Comparison of ENCODE assay signal across 31 mouse cellular contexts in the genomic region with DNA sequence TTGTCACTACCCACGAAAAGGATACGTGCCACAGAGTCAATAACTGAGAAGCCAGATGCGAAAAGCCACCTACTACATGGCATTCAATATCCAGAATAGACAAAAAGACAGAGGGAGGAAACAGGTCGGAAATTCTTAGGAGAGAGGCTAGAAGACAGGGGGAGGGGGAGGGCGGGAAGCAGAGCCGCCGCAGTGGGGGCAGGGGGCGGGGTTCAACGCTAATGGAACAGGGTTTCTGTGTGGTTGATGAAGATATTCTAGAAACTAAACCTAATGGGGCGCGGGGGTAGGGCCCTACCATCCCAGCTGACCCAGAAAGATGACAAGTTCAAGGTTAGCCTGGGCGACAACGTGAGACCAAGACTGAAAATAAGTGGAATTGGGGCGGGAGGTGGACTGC. TPM values are rescaled to one million over a fixed set of nuclear protein-coding genes. Genes with fewer than 3 reads are reported as not detected.
DNase-seq lines count a peak whose midpoint lies in the region; ATAC-seq lines count a peak whose summit lies in the region.
"Had no signal": no experiment of that assay in that cellular context is flagged by ENCODE, and none has a peak within 500 bp of the region (broad histone marks: within the 10 kb centered on the region; RNA-seq: fewer than 3 reads in every experiment).

No protein-coding gene starts in this region.

- no peak overlapping the region for H3K4me3 ChIP-seq in heart, embryonic 12.5 days
- H3K4me3 ChIP-seq in embryonic facial prominence, embryonic 11.5 days (ENCODE audit: low read depth, low read length) = no peak overlapping the region
- H3K4me3 ChIP-seq: embryonic facial prominence, embryonic 15.5 days; hindbrain, embryonic 12.5 days; layer of hippocampus, adult 2 months; midbrain, embryonic 10.5 days; myocyte; neural tube, embryonic 13.5 days had no signal

- no peak for DNase-seq in heart, adult 9 months (ENCODE audit: low spot score in 2 of 2)
- peak; percentile 52 for DNase-seq in kidney, postnatal 10 days
- DNase-seq in kidney, adult 8-10 months = no peak
- DNase-seq in ES-CJ7 (ENCODE audit: low read depth, low spot score) = peak; percentile 47
- peak; percentile 42 for DNase-seq in embryonic facial prominence, embryonic 11.5 days (ENCODE audit: low spot score)
- DNase-seq in spleen, postnatal 4 days (ENCODE audit: low spot score in 2 of 2) = no peak
- DNase-seq: adrenal gland, adult 8-10 months; cerebellum, adult 18-20 months; cerebellum, postnatal 14 days; embryo, embryonic 11 days; gastrocnemius, postnatal 10 days; heart, postnatal 14 days; right cerebral cortex, adult 18-20 months; right cerebral cortex, postnatal 4 days; thymus, adult 18-20 months; thymus, postnatal 36 days had no signal

- no peaks in the 10 kb centered on the region for H3K27me3 ChIP-seq in heart, embryonic 12.5 days (replicated peaks)
- no peaks in the 10 kb centered on the region for H3K27me3 ChIP-seq in embryonic facial prominence, embryonic 11.5 days (ENCODE audit: control insufficient read depth, insufficient read depth, low read length)
- H3K27me3 ChIP-seq: embryonic facial prominence, embryonic 15.5 days; neural tube, embryonic 13.5 days had no signal

- no peaks in the 10 kb centered on the region for H3K9me3 ChIP-seq in heart, embryonic 12.5 days (replicated peaks)
- H3K9me3 ChIP-seq in embryonic facial prominence, embryonic 11.5 days (replicated peaks; ENCODE audit: control insufficient read depth, low read length) = no peaks in the 10 kb centered on the region
- H3K9me3 ChIP-seq: embryonic facial prominence, embryonic 15.5 days; hindbrain, embryonic 12.5 days; midbrain, embryonic 10.5 days; neural tube, embryonic 13.5 days had no signal

- H3K4me1 ChIP-seq in heart, embryonic 12.5 days (replicated peaks) = peaks cover 13% of the 10 kb centered on the region
- H3K4me1 ChIP-seq in embryonic facial prominence, embryonic 11.5 days (ENCODE audit: control insufficient read depth, insufficient read depth, low read length) = no peaks in the 10 kb centered on the region

- no peak for ATAC-seq in heart, embryonic 12.5 days (ENCODE audit: insufficient number of reproducible peaks, low FRiP score)
- no peak for ATAC-seq in embryonic facial prominence, embryonic 11.5 days (replicated peaks; ENCODE audit: insufficient number of reproducible peaks, low FRiP score, low TSS enrichment, low read depth)
- ATAC-seq: forebrain, embryonic 14.5 days; intestine, postnatal 0 days; lung, postnatal 0 days; midbrain, embryonic 16.5 days had no signal

- H3K9ac ChIP-seq in heart, embryonic 12.5 days = no peak overlapping the region
- H3K9ac ChIP-seq in embryonic facial prominence, embryonic 11.5 days (replicated peaks; ENCODE audit: low read length) = no peak overlapping the region
- H3K9ac ChIP-seq: embryonic facial prominence, embryonic 15.5 days; hindbrain, embryonic 12.5 days; liver, embryonic 14.5 days; neural tube, embryonic 13.5 days had no signal

- no peaks in the 10 kb centered on the region for H3K36me3 ChIP-seq in heart, embryonic 12.5 days
- no peaks in the 10 kb centered on the region for H3K36me3 ChIP-seq in embryonic facial prominence, embryonic 11.5 days (replicated peaks; ENCODE audit: control insufficient read depth, insufficient read depth, low read depth, low read length)
- H3K36me3 ChIP-seq: embryonic facial prominence, embryonic 15.5 days; hindbrain, embryonic 12.5 days; midbrain, embryonic 10.5 days; neural tube, embryonic 13.5 days had no signal

- H3K27ac ChIP-seq in heart, embryonic 12.5 days (ENCODE audit: poor library complexity, severe bottlenecking) = no peak overlapping the region
- no peak overlapping the region for H3K27ac ChIP-seq in embryonic facial prominence, embryonic 11.5 days (replicated peaks; ENCODE audit: low read depth, low read length)
- H3K27ac ChIP-seq: embryonic facial prominence, embryonic 15.5 days; hindbrain, embryonic 12.5 days; layer of hippocampus, adult 2 months; liver, embryonic 14.5 days; midbrain, embryonic 10.5 days; neural tube, embryonic 13.5 days had no signal

- WGBS in heart, embryonic 12.5 days = 24% methylated on average over 11 of the region's 14 CpGs
- 32% methylated on average over 11 of the region's 14 CpGs for WGBS in embryonic facial prominence, embryonic 11.5 days

- peak overlapping the region; percentile 25 for H3K4me2 ChIP-seq in heart, embryonic 12.5 days
- H3K4me2 ChIP-seq in embryonic facial prominence, embryonic 11.5 days (ENCODE audit: low read depth, low read length) = no peak overlapping the region
- H3K4me2 ChIP-seq: embryonic facial prominence, embryonic 15.5 days; heart, embryonic 11.5 days; hindbrain, embryonic 12.5 days; neural tube, embryonic 13.5 days had no signal

RNA-seq across cellular contexts. Expression of gene Ppp1cc, which starts 4.1 kb away (rescaled TPM):
- polyA plus RNA-seq in heart, embryonic 12.5 days (2016; fragmentation: Nextera tagmentation; extraction: Ambion mirVana) = 222 and 230 TPM in 2 replicates
- polyA plus RNA-seq in embryonic facial prominence, embryonic 11.5 days (2014; fragmentation: Nextera tagmentation; extraction: Ambion mirVana) = 307 and 311 TPM in 2 replicates

RNA-seq across cellular contexts. Expression of gene Ccdc63, which starts 13.4 kb away (rescaled TPM):
- polyA plus RNA-seq in heart, embryonic 12.5 days (2016; fragmentation: Nextera tagmentation; extraction: Ambion mirVana) = 0.33 and 0.42 TPM in 2 replicates
- polyA plus RNA-seq in embryonic facial prominence, embryonic 11.5 days (2014; fragmentation: Nextera tagmentation; extraction: Ambion mirVana) = not detected in 2 replicates
- polyA plus RNA-seq: forebrain, embryonic 14.5 days; hindbrain, embryonic 12.5 days; intestine, postnatal 0 days; limb, embryonic 11.5 days; midbrain, embryonic 10.5 days; myocyte; stomach, embryonic 16.5 days had no signal

RNA-seq across cellular contexts. Expression of gene Hvcn1, which starts 52.6 kb away (rescaled TPM):
- 1.8 and 2.8 TPM in 2 replicates for polyA plus RNA-seq in heart, embryonic 12.5 days (2016; fragmentation: Nextera tagmentation; extraction: Ambion mirVana)
- polyA plus RNA-seq in embryonic facial prominence, embryonic 11.5 days (2014; fragmentation: Nextera tagmentation; extraction: Ambion mirVana) = 10.6 and 10.8 TPM in 2 replicates

RNA-seq across cellular contexts. Expression of gene Myl2, which starts 53.3 kb away (rescaled TPM):
- polyA plus RNA-seq in heart, embryonic 12.5 days (2016; fragmentation: Nextera tagmentation; extraction: Ambion mirVana) = 7,161 and 7,647 TPM in 2 replicates
- 14.5 and 37.6 TPM in 2 replicates for polyA plus RNA-seq in embryonic facial prominence, embryonic 11.5 days (2014; fragmentation: Nextera tagmentation; extraction: Ambion mirVana)
- polyA plus RNA-seq: intestine, postnatal 0 days had no signal

Comparison
In these comparisons a context has a peak if more than half of its experiments do, and no peak if none do; other contexts are left out.
1. DNase-seq: peak in kidney, postnatal 10 days (single experiment), ES-CJ7 (single experiment) and embryonic facial prominence, embryonic 11.5 days (single experiment); none in heart, adult 9 months (0 of 2), kidney, adult 8-10 months (0 of 2) and spleen, postnatal 4 days (0 of 2).